Mouse (Mus musculus): ENCODE results near the gene Zbtb16. TPM values are rescaled to one million over a fixed set of nuclear protein-coding genes. Genes with fewer than 3 reads are reported as not detected.

The Zbtb16 gene
- total and polyA plus RNA-seq, 3 experiments, result 10.6 to 45.5 (median 20.0) TPM

GRCm38 (mm10) chr9:48738795-48739476, 97.1 kb downstream of the Zbtb16 start:
- no peak overlapping the region for H3K4me3 ChIP-seq (ENCODE audit: low read depth, low read length)
- DNase-seq (ENCODE audit: low spot score) (no peak), ATAC-seq (ENCODE audit: extremely low read depth, insufficient number of reproducible peaks, low FRiP score, poor library complexity, severe bottlenecking) (no peak)
- peaks cover 70% of the 10 kb centered on the region for H3K4me1 ChIP-seq (ENCODE audit: insufficient read depth, low read depth, low read length)
- peaks cover 78% of the 10 kb centered on the region for H3K36me3 ChIP-seq (replicated peaks)
- no peaks in the 10 kb centered on the region; the same call in 1 of the 2 replicates for H3K27me3 ChIP-seq (ENCODE audit: insufficient read depth, low read length)
- TF ChIP-seq CTCF (IDR thresholded peaks at IDR 0.05; ENCODE audit: low read depth, low read length) (no peak), TAL1 (conservative IDR thresholded peaks at IDR 0.05; ENCODE audit: low read depth, low read length) (no peak), GATA2 (IDR thresholded peaks at IDR 0.05; ENCODE audit: borderline replicate concordance, low read depth, low read length) (no peak), GATA1 (IDR thresholded peaks at IDR 0.05; ENCODE audit: borderline replicate concordance, low read length) (no peak), POLR2AphosphoS5 (IDR thresholded peaks at IDR 0.05; ENCODE audit: insufficient replicate concordance, low read depth, low read length) (no peak)
- no peaks in the 10 kb centered on the region for H3K9me3 ChIP-seq (replicated peaks)

DNA sequence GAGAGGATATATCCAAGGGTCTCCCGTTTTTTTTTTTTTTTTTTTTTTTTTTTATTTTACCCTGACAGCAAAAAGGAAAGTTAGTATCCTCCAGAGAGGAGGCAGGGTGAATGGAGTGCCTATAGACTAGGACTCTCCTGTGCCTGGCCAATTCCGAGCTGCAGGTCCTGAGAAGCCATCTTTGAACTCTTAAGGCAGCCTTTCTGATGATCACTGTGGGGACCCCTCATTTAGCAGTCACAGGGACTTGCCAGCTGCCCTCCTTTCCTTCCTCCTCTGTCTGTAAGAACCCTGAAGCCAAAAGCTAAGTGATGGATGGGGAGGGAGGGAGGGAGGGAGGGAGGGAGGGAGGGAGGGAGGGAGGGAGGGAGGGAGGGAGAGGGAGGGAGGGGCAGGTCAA, 98.1 kb downstream of the Zbtb16 start:
- H3K4me3 ChIP-seq (ENCODE audit: low read depth, low read length), result no peak overlapping the region
- peaks cover 72% of the 10 kb centered on the region for H3K36me3 ChIP-seq (replicated peaks)
- no peaks in the 10 kb centered on the region; the same call in 1 of the 2 replicates for H3K27me3 ChIP-seq (ENCODE audit: insufficient read depth, low read length)
- DNase-seq (ENCODE audit: low spot score), result no peak
- H3K4me1 ChIP-seq (ENCODE audit: insufficient read depth, low read depth, low read length), result peaks cover 68% of the 10 kb centered on the region
- TF ChIP-seq GATA1 (IDR thresholded peaks at IDR 0.05; ENCODE audit: borderline replicate concordance, low read length), result no peak
- no peak for TF ChIP-seq GATA2 (IDR thresholded peaks at IDR 0.05; ENCODE audit: borderline replicate concordance, low read depth, low read length)
- TF ChIP-seq POLR2AphosphoS5 (IDR thresholded peaks at IDR 0.05; ENCODE audit: insufficient replicate concordance, low read depth, low read length), result no peak
- no peak for TF ChIP-seq CTCF (IDR thresholded peaks at IDR 0.05; ENCODE audit: low read depth, low read length)
- no peak for TF ChIP-seq TAL1 (conservative IDR thresholded peaks at IDR 0.05; ENCODE audit: low read depth, low read length)
- no peak for ATAC-seq (ENCODE audit: extremely low read depth, insufficient number of reproducible peaks, low FRiP score, poor library complexity, severe bottlenecking)
- H3K9me3 ChIP-seq (replicated peaks), result no peaks in the 10 kb centered on the region

DNA sequence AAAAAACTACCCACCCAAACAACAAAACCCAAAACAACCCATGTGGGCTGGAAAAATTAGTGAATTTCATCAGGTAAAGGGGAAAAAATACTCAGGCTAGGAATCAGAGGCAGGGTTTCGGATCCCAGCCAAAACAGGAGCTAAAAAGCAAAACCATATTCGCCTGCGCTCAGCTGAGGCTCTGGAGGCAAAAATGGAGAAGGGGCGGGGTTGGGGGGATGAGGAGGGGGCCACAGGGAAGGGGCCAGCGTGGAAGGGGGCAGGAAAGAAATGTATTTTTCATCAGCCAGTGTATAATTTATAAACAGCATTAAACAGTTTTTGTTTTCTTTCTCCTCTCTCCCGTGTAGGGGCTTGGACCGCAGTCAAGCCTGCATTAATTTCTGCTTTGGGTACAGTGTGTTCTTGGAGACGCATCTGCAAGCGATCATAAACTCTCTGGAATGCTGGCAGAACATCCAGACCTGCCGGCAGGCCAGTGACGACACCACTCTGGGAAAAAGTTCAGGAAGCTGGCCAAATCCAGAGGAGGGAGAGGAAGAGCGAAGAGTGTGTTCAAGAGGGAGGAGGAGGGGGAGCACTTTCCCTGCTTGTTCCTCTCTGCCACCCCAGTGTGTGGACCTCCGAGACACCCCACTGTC, 98.7 kb downstream of the Zbtb16 start:
- H3K27me3 ChIP-seq (ENCODE audit: insufficient read depth, low read length), result no peaks in the 10 kb centered on the region; the same call in 1 of the 2 replicates
- TF ChIP-seq GATA2 (IDR thresholded peaks at IDR 0.05; ENCODE audit: borderline replicate concordance, low read depth, low read length) (no peak), TAL1 (conservative IDR thresholded peaks at IDR 0.05; ENCODE audit: low read depth, low read length) (no peak), POLR2AphosphoS5 (IDR thresholded peaks at IDR 0.05; ENCODE audit: insufficient replicate concordance, low read depth, low read length) (no peak), GATA1 (IDR thresholded peaks at IDR 0.05; ENCODE audit: borderline replicate concordance, low read length) (no peak), CTCF (IDR thresholded peaks at IDR 0.05; ENCODE audit: low read depth, low read length) (no peak)
- DNase-seq (ENCODE audit: low spot score) (no peak), ATAC-seq (ENCODE audit: extremely low read depth, insufficient number of reproducible peaks, low FRiP score, poor library complexity, severe bottlenecking) (no peak)
- peaks cover 67% of the 10 kb centered on the region for H3K4me1 ChIP-seq (ENCODE audit: insufficient read depth, low read depth, low read length)
- no peaks in the 10 kb centered on the region for H3K9me3 ChIP-seq (replicated peaks)
- peaks cover 72% of the 10 kb centered on the region for H3K36me3 ChIP-seq (replicated peaks)
- H3K4me3 ChIP-seq (ENCODE audit: low read depth, low read length), result no peak overlapping the region

- DNase-seq (ENCODE audit: low spot score), result no peak
- no peak overlapping the region for H3K4me3 ChIP-seq (ENCODE audit: low read depth, low read length)
- H3K27me3 ChIP-seq (ENCODE audit: insufficient read depth, low read length), result no peaks in the 10 kb centered on the region; the same call in 1 of the 2 replicates
- ATAC-seq (ENCODE audit: extremely low read depth, insufficient number of reproducible peaks, low FRiP score, poor library complexity, severe bottlenecking), result no peak
- no peaks in the 10 kb centered on the region for H3K9me3 ChIP-seq (replicated peaks)
- H3K36me3 ChIP-seq (replicated peaks), result peaks cover 72% of the 10 kb centered on the region
- TF ChIP-seq TAL1 (conservative IDR thresholded peaks at IDR 0.05; ENCODE audit: low read depth, low read length), result no peak
- no peak for TF ChIP-seq GATA1 (IDR thresholded peaks at IDR 0.05; ENCODE audit: borderline replicate concordance, low read length)
- no peak for TF ChIP-seq GATA2 (IDR thresholded peaks at IDR 0.05; ENCODE audit: borderline replicate concordance, low read depth, low read length)
- TF ChIP-seq POLR2AphosphoS5 (IDR thresholded peaks at IDR 0.05; ENCODE audit: insufficient replicate concordance, low read depth, low read length), result no peak
- no peak for TF ChIP-seq CTCF (IDR thresholded peaks at IDR 0.05; ENCODE audit: low read depth, low read length)
- peaks cover 70% of the 10 kb centered on the region for H3K4me1 ChIP-seq (ENCODE audit: insufficient read depth, low read depth, low read length)
Measured at GRCm38 (mm10) chr9:48736361-48737209, 99.4 kb downstream of the Zbtb16 start.

- Histone ChIP-seq H3K36me3 (replicated peaks) (peaks cover 72% of the 10 kb centered on the region), H3K9me3 (replicated peaks) (no peaks in the 10 kb centered on the region), H3K4me1 (ENCODE audit: insufficient read depth, low read depth, low read length) (peaks cover 72% of the 10 kb centered on the region), H3K4me3 (ENCODE audit: low read depth, low read length) (no peak overlapping the region), H3K27me3 (ENCODE audit: insufficient read depth, low read length) (no peaks in the 10 kb centered on the region; the same call in 1 of the 2 replicates)
- TF ChIP-seq POLR2AphosphoS5 (IDR thresholded peaks at IDR 0.05; ENCODE audit: insufficient replicate concordance, low read depth, low read length), result no peak
- no peak for TF ChIP-seq GATA1 (IDR thresholded peaks at IDR 0.05; ENCODE audit: borderline replicate concordance, low read length)
- no peak for TF ChIP-seq GATA2 (IDR thresholded peaks at IDR 0.05; ENCODE audit: borderline replicate concordance, low read depth, low read length)
- DNase-seq (ENCODE audit: low spot score), result no peak
- no peak for ATAC-seq (ENCODE audit: extremely low read depth, insufficient number of reproducible peaks, low FRiP score, poor library complexity, severe bottlenecking)
Measured at GRCm38 (mm10) chr9:48735466-48736312, 100.3 kb downstream of the Zbtb16 start.
